ENCODE assay signal across 9 mouse cellular contexts in the genomic region with DNA sequence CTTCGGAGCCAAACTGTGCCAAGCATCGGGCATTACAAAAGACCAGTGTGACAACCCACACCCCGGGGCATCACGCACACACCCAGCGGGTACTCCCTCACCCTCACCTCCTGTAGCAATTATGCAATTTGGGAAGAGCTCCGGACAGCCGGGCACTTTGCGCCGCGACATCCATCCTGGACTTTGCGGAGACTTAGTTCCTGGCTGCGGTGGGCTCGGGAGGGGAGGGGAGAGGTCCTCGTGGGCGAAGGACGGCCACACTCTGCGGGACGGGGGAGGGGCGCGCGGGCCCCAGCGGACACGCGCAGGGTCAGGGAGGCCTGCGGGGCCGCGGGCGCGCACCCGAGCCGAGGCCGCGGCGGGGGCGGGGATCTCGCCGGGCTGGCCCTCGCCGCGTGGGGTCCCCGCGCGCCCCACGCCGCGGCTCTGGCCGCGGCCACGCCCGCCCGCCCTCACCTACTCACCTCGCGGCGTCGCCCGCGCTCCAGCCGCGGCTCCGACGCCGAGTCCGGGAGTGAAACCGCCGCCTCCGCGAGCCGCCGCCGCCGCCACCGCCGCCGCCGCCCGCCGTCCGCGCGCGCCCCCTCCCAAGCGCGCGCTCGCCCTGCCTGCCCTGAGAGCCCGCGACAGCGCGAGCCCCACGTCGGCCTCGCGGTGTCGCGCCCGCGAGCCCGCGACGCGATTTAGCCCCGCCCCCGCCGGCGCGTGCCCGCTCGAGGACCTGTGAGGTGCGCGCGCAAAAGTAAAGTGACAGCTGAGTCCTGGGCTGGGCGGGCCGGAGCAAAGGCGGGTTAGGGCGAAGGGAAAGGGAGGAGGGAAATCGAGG. TPM values are rescaled to one million over a fixed set of nuclear protein-coding genes. Genes with fewer than 3 reads are reported as not detected.
DNase-seq lines count a peak whose midpoint lies in the region; ATAC-seq and TF ChIP-seq lines count a peak whose summit lies in the region.
"Had no signal": no experiment of that assay in that cellular context is flagged by ENCODE, and none has a peak within 500 bp of the region (broad histone marks: within the 10 kb centered on the region; RNA-seq: fewer than 3 reads in every experiment).

No protein-coding gene starts in this region.

- H3K27me3 ChIP-seq in Patski: no peaks in the 10 kb centered on the region
- H3K27me3 ChIP-seq in hindbrain, embryonic 13.5 days: no peaks in the 10 kb centered on the region

- H3K27ac ChIP-seq in hindbrain, embryonic 13.5 days: peak overlapping the region; percentile 81

- H3K9ac ChIP-seq in hindbrain, embryonic 13.5 days: peak overlapping the region; percentile 86

- H3K9me3 ChIP-seq in hindbrain, embryonic 13.5 days: no peaks in the 10 kb centered on the region

- in situ Hi-C loops in Patski (cut with MboI; ENCODE audit: low pct_unique_long_range_greater_than_20kb): no loop called here

- ATAC-seq in Patski: peak; percentile 84
- ATAC-seq in hindbrain, embryonic 13.5 days (ENCODE audit: low FRiP score): peak; percentile 94

- no peak for TF ChIP-seq CTCF in Patski (IDR thresholded peaks at IDR 0.05)

- CTCF ChIA-PET in Patski (lab: Charles Lee): no interaction called here

- H3K4me3 ChIP-seq in hindbrain, embryonic 13.5 days: peak overlapping the region; percentile 63

- under 1% methylated on average over 92 of the region's 116 CpGs for WGBS in hindbrain, embryonic 13.5 days

- DNase-seq in Patski (ENCODE audit: low read depth, low spot score): peak; percentile 22
- peak; percentile 94 for DNase-seq in cerebellum, adult 9-11 months
- DNase-seq in frontal cortex, postnatal 25 days (ENCODE audit: low spot score in 2 of 2): peak; percentile 71 to 76
- peak; percentile 87 to 90 for DNase-seq in layer of hippocampus, postnatal 14 days (ENCODE audit: low spot score in 2 of 2)
- peak; percentile 95 for DNase-seq in lung, postnatal 10 days
- DNase-seq in ovary, postnatal 36 days (ENCODE audit: low spot score): peak; percentile 89
- peak; percentile 92 for DNase-seq in thymus, postnatal 14 days

- H3K4me2 ChIP-seq in hindbrain, embryonic 13.5 days: peak overlapping the region; percentile 71

- POLR2A ChIA-PET in Patski (lab: Charles Lee): no interaction called here

- no peaks in the 10 kb centered on the region for H3K36me3 ChIP-seq in hindbrain, embryonic 13.5 days

- peaks cover 14% of the 10 kb centered on the region for H3K4me1 ChIP-seq in hindbrain, embryonic 13.5 days (replicated peaks)

RNA-seq across cellular contexts. Expression of a gene that starts 0.7 kb away (rescaled TPM):
- polyA plus RNA-seq in Patski (2021): 43.6 TPM
- 112 and 121 TPM in 2 replicates for polyA plus RNA-seq in hindbrain, embryonic 13.5 days (2015; fragmentation: Nextera tagmentation; extraction: Ambion mirVana)
- total RNA-seq in layer of hippocampus, postnatal 14 days (2021): 100 to 1,000 TPM; 184 to 195 TPM
- total RNA-seq: neutrophil, adult 5-6 weeks had no signal

Comparison
In these comparisons a context has a peak if more than half of its experiments do, and no peak if none do; other contexts are left out.
1. Peak in every context shown above with its lines: DNase-seq, ATAC-seq, H3K4me3 ChIP-seq and H3K27ac ChIP-seq.
2. DNase-seq: peak in every context shown above with its lines; median percentile 95 in lung, postnatal 10 days; 94 in cerebellum, adult 9-11 months; 92 in thymus, postnatal 14 days; 89 in ovary, postnatal 36 days; 88 in layer of hippocampus, postnatal 14 days; 74 in frontal cortex, postnatal 25 days; 22 in Patski.